Mouse (Mus musculus) spleen, adult 2 months (tissue): ENCODE measurements around the gene Ahctf1.

Experiments
- CTCF ChIP-seq: fragments of 200-500 bp; IDR thresholded peaks from 2 replicates; pipeline ENCODE4 v1.5.1; 2011; ENCODE audit warnings: mild to moderate bottlenecking, inconsistent platforms; ENCODE audit not compliant: insufficient read depth, insufficient read length, insufficient replicate concordance; ENCODE audit errors: extremely low read depth
- POLR2A ChIP-seq: fragments of 200-500 bp; IDR thresholded peaks from 2 replicates; pipeline ENCODE4 v1.6.1; 2011; ENCODE audit warnings: low read depth, low read length, inconsistent platforms

- TF ChIP-seq POLR2A (no peak), CTCF (no peak)
These were observed 26.6 kb downstream of the Ahctf1 start for GRCm38 (mm10) chr1:179776831-179777230.
